Mouse (Mus musculus): ENCODE measurements around the gene Tmem150a.

GRCm38 (mm10) chr6:72388266-72388665, 33.0 kb downstream of the Tmem150a start:
- TF ChIP-seq CTCF (IDR thresholded peaks at IDR 0.05; ENCODE audit: low read depth) (no peak), EP300 (IDR thresholded peaks at IDR 0.05; ENCODE audit: low read depth) (no peak)

Measured in liver, postnatal 0 days (tissue).